Mouse (Mus musculus) right cerebral cortex, postnatal 36 days (tissue): ENCODE measurements around the gene Nebl.

Source experiments
- DNase-seq, 2 experiments: peaks; one replicate each; pipeline ENCODE4 v3.0.0; 2022; ENCODE audit warnings: low spot score in 2 of 2, mixed read lengths in 1 of 2

Nebl gene

DNA sequence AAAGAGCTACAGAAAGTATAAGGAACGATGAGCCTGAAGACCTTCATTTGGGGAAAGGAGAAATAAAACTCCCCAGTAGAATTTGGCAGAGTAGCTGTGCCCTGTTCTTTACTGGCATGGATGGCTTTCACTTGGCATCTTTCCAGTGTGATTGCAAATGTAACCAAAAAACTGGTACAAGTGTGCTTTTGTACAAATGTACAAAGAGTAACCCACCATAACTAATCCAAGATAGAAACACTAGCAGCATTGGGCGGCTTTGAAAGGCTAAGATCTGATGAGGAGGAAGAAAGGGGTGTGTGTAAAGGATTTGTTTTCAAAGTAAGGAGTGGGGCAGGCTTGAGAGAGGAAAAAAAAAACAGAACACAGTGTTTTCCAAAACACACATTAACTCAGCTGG lies 21.2 kb downstream of the Nebl start:
- no peak for DNase-seq

DNA sequence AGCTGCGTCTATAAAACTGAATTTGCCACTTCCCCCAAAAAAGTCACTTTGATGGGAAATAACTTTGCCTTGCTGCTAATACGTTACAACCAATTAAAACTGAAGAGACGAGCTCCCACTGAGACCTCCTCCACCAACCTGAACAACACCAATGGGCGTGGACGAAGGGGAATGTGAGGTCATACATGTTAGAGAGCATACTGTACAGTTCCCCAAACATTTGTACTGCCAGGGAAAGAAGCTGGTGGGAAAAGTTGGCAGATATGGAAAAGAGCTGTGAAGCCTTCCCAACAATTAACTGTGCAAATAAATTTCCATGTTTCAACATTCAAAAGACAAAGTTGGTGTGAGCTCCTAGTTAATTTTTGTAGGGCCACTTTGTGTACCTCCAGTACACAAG lies 25.3 kb downstream of the Nebl start:
- no peak for DNase-seq

- DNase-seq: no peak
Measured at GRCm38 (mm10) chr2:17705426-17705825, 25.8 kb downstream of the Nebl start.

- DNase-seq: no peak
Measured at GRCm38 (mm10) chr2:17703170-17703512, 28.1 kb downstream of the Nebl start.

DNA sequence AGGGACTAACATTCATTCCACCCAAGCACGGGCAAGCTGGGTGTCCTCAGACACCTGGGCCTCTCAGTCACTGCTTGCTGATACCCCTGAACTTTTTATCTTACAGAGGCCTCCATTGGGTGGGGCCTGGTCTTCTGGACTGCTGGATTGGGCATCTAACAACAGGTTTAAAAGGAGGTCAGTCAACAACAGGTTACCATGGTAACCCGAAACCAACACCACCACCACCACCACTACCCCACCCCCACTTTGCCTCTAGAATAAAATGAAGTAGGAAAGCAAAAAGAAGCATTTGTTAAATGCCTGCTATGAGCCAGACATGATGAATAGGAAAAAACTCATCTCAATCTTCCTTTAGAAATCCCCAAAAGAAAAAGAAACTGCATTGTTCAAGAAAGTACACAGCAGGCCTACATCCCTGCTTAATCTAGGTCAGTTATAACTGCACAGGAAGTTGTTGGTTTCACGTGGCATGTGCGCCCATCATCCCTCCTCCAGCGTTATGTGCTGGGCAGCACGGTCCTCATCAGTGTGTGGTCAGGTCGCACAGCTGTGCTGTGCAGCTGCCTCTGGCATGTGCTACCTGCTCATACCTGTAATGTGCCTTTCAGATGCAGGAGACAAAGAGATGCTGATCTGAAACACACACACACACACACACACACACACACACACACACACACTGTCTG lies 28.6 kb downstream of the Nebl start:
- no peak for DNase-seq

DNA sequence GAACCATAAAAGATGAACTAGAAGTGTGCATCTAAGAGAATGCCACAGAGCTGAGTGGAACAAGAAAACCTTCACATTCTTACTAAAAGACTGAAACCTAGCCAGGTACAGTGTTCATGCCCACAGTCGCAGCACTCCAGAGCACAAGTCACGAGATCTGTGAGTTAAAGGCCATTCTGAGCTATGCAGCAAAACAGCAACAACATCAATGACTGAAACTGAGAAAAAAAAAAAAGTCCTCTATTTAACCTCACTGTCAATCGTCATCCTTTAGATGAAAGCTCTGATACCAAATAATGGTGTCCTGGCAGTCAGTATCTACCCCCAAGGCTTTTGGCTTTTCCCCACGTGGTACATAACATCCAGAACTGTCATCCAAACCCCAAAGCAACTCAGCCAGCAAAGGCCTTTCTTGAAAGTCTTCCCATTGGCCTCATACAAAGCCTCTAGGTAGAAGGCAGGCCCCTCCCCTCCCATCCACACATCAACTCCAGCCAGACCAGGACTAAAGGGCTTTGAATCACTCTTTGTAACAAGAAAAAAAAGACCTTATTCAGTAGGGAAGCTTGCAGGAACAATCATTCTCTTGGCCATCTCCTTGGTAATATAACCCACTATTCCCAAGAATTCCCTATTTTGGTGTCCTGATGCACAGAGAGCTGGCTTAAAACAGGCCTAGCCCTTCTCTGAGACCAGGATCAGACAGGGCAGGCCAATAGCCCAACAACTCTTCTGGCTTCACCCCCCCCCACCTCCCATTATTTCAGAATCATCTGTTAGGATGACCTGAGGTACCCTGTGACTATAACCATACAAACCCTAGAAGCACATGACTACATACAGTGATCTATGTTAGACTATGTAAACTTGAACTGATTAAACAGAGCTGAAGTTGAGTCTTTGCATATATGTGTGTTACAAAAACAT lies 32.8 kb downstream of the Nebl start:
- DNase-seq: no peak

- no peak for DNase-seq
Measured at GRCm38 (mm10) chr2:17692926-17693325, 38.3 kb downstream of the Nebl start.

DNA sequence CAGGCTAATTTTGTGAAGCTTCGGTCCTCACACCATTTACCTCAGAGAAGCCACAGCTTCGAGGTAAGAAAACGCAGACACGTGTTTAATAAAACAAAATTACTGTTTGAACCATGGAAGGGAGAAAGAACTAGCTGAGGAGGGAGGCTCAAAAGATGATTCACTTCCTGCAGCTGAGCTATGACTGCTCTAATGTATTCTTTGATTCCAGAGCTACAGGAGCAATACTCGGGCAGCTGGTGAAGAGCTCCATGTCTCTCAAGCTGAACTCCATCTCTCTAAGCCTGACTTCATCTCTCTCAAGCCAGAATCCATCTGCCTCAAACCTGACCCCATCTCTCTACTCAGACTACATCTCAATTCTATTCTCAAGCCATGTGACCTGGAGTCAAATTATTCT lies 41.0 kb downstream of the Nebl start:
- no peak for DNase-seq

- no peak for DNase-seq
Measured at GRCm38 (mm10) chr2:17687141-17687540, 44.1 kb downstream of the Nebl start.

DNA sequence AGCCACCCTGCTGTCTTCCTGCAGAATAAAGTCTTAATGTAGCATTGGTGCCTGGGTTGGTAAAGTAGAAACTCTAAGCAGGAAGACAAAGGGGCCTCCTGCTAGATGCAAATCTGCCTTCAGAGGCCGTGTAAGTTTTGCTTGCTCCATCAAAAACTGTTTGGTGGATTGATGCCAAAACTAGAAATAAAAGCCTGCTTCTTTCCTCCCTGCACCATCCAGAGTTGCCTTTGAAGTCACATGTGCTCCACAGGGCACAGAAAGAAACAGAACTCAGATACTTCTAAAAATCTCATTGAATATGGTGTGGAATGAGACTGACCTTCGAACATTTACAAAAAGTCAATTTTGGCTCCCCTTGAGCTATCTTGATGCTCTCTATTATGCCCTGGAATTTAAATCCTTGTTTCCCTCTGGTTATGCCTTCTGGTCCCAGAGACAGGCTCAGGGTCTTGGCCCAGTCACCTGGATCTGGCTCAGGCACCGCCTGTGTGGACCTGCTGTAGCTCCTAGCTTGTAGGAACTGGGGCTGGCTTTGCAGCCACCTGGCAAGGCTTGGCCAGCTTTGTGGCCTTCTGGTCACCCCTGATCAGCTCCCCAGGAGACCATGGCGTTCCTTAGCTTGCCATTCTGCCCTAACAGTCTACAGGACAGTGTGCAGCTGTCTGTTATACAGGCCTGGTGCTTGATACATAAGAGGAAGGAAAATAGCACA lies 47.8 kb downstream of the Nebl start:
- DNase-seq: no peak

DNA sequence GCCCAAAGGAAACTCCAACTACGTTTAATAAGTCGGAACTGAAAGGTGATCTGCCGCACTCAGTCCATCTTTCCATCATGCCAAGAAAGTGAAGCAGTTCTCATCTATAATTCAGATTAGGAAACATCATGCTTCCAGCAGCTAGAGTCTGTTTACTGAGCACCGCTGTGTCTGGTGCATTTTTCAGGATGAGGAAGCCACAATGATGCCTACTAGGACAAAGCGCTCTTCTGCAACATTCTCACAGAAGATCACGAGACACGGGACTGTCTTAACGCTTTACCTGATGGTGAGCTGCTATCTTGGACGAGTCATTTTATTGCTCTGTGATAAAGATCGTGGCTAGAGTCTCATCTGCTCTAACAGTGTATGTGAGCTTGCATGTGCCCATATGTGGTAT lies 59.1 kb downstream of the Nebl start:
- DNase-seq: no peak

GRCm38 (mm10) chr2:17671566-17671965 lies 59.7 kb downstream of the Nebl start:
- no peak for DNase-seq

- no peak for DNase-seq
Measured at GRCm38 (mm10) chr2:17669953-17670352, 61.3 kb downstream of the Nebl start.

GRCm38 (mm10) chr2:17669000-17669399 lies 62.3 kb downstream of the Nebl start:
- DNase-seq: no peak

- no peak for DNase-seq
Measured at GRCm38 (mm10) chr2:17658176-17658575, 73.1 kb downstream of the Nebl start.

DNA sequence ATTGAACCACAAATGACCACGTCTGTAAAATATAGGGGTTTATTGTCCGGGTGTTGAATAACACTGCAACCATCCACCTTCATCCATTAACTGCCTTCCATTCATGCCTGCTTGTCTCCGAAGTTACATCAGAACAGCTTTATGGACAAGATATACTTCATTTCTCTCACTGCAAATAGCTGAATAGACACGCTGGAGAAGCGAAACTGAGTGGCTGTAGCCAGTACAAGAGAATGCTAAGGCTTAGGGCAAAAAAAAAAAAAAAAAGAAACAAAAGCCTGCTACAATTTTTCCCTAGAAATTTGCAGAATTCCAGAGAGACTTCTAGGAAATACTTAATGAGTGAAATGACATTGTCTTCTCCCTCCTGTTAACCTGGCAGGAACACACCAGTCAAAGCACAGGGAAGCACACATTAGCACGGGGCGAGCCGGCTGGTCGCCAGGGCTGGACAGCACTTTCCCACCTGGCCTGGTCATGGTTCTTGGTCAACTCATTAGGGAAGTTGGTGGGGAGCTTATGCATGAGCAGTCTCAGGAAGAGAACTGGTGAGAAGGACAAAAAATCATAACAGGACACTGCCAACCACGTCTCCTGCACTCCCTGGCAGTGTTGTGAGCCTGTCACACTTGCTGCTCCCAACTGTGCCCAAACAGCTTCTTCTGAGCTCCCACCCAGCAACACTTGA lies 81.0 kb downstream of the Nebl start:
- no peak for DNase-seq

DNA sequence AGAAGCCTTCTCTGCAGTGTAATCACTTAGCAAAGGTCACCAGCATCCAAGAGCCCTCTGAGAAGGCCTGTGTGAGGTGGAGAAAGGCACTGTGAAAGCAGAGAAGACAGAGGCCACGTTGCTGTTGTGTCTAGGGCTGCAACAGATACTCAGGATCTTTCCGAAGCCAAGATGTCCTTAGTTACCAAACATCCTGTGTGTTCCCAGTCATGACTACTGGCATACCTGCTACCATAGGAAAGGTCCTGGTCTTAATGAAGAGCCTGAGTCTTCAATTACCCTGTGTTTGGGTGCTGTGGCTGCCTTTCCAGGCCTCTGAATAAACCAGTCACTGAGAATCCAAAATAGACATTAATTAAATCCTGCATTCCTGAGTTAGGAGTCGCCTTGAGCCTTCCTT lies 81.5 kb downstream of the Nebl start:
- DNase-seq: no peak

GRCm38 (mm10) chr2:17644282-17645262 lies 86.7 kb downstream of the Nebl start:
- peak; percentile 45 to 52 for DNase-seq

GRCm38 (mm10) chr2:17643869-17644268 lies 87.4 kb downstream of the Nebl start:
- no peak for DNase-seq

DNA sequence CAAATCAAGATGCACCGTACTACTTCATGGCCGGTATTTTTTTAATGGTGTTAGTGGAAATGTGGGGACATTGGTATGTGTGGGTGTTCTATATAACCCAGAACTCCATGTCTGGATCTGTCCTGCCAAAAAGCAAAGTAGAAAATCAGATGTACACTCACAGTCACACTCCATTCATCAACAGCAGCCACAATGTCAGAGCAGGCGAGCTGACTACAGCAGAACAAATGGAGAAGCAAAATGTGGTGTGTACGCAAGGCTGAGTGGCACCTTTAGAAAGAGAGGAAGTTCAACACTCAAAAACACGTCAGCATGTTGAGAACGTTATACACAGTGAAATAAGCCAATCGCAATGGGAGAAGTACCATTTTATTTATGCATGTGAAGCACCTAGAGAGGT lies 88.5 kb downstream of the Nebl start:
- no peak for DNase-seq

DNA sequence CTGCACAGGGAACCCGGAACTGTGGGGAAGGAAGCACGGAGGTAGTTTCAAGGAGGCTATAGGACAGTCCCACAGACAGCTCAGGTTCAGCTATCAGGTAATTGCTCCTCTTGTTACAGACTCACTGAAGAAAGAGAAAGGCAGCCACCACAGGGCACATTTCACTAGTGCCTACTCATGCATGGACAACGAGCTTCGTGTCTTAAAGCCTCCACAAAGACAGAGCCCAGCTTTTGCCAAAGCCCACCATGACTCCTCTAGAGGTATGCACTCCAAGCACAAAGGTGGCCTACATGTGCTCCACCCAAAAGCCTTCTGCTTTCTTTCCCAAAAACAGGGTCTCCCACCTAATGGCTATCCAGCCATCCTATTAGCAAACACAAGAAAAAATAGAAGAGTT lies 90.4 kb downstream of the Nebl start:
- no peak for DNase-seq
